In the genomic region with DNA sequence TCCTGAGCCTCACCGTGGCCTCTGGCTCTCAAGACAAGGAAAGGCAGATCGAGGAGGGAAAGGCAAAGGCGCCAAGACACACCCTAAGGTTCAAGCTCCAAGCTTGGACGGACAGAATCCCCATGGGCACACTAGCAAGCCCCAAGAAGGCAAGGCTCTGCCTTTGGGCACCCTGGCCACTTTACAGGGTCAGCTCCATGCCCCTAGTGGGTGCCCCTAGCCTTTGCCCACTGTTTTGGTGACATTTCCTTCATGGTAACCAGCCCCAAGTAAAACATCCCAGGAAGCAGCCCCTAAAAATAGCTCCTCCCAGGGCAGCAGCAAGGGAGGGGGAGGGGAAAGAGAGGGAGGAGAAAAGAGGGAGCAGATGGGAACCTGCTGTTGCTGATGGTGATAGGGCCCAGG, we compare ENCODE assay signal across 10 mouse cellular contexts. TPM values are rescaled to one million over a fixed set of nuclear protein-coding genes. Genes with fewer than 3 reads are reported as not detected.
DNase-seq lines count a peak whose midpoint lies in the region; ATAC-seq and TF ChIP-seq lines count a peak whose summit lies in the region.
"Had no signal": no experiment of that assay in that cellular context is flagged by ENCODE, and none has a peak within 500 bp of the region (broad histone marks: within the 10 kb centered on the region; RNA-seq: fewer than 3 reads in every experiment).

No protein-coding gene starts in this region.

- no peak for TF ChIP-seq POLR2A in myocyte (IDR thresholded peaks at IDR 0.05; ENCODE audit: insufficient read length, low read depth)

- peak; percentile 54 for DNase-seq in gastrocnemius, adult 18-20 months (ENCODE audit: low spot score)
- DNase-seq in gastrocnemius, postnatal 10 days, result no peak
- DNase-seq in lung, postnatal 10 days, result peak; percentile 61
- DNase-seq in lung, adult 18-20 months, result no peak
- DNase-seq in forebrain, embryonic 10.5 days (ENCODE audit: extremely low spot score, low spot score), result no peak
- DNase-seq in frontal cortex, postnatal 25 days (ENCODE audit: low spot score in 2 of 2), result no peak

- H3K27me3 ChIP-seq in heart, embryonic 12.5 days (replicated peaks), result no peaks in the 10 kb centered on the region
- no peaks in the 10 kb centered on the region for H3K27me3 ChIP-seq in myocyte (ENCODE audit: control insufficient read depth, insufficient read depth, insufficient read length)
- H3K27me3 ChIP-seq in forebrain, embryonic 10.5 days (ENCODE audit: poor library complexity, severe bottlenecking), result no peaks in the 10 kb centered on the region
- H3K27me3 ChIP-seq: lung, embryonic 15.5 days; neural tube, embryonic 12.5 days had no signal

- H3K4me2 ChIP-seq in heart, embryonic 12.5 days, result peak overlapping the region; percentile 48
- peak overlapping the region; percentile 45 for H3K4me2 ChIP-seq in myocyte (ENCODE audit: low read depth)
- H3K4me2 ChIP-seq: lung, embryonic 15.5 days; neural tube, embryonic 12.5 days had no signal

- H3K9me3 ChIP-seq in heart, embryonic 12.5 days (replicated peaks), result no peaks in the 10 kb centered on the region
- no peaks in the 10 kb centered on the region for H3K9me3 ChIP-seq in forebrain, embryonic 10.5 days
- H3K9me3 ChIP-seq: lung, embryonic 15.5 days; neural tube, embryonic 12.5 days had no signal

- H3K4me3 ChIP-seq in heart, embryonic 12.5 days, result no peak overlapping the region
- no peak overlapping the region for H3K4me3 ChIP-seq in myocyte
- no peak overlapping the region for H3K4me3 ChIP-seq in forebrain, embryonic 10.5 days
- H3K4me3 ChIP-seq: lung, embryonic 15.5 days; neural tube, embryonic 12.5 days had no signal

- WGBS in heart, embryonic 12.5 days, result 53% methylated on average over 4 of the region's 4 CpGs
- 87% methylated on average over 4 of the region's 4 CpGs for WGBS in forebrain, embryonic 10.5 days

- ATAC-seq in heart, embryonic 12.5 days (ENCODE audit: insufficient number of reproducible peaks, low FRiP score), result no peak

- 0 out of 2 replicates have a peak overlapping the region, but pooled peaks have one; percentile 20 for H3K9ac ChIP-seq in heart, embryonic 12.5 days
- H3K9ac ChIP-seq: lung, embryonic 15.5 days; neural tube, embryonic 12.5 days had no signal

- H3K36me3 ChIP-seq in heart, embryonic 12.5 days, result peaks cover 76% of the 10 kb centered on the region
- peaks cover 39% of the 10 kb centered on the region for H3K36me3 ChIP-seq in myocyte (ENCODE audit: control insufficient read depth, insufficient read depth)
- peaks cover 99% of the 10 kb centered on the region for H3K36me3 ChIP-seq in forebrain, embryonic 10.5 days (replicated peaks)

- H3K79me2 ChIP-seq in myocyte (ENCODE audit: control insufficient read depth, insufficient read depth), result peaks cover 79% of the 10 kb centered on the region

- peaks cover 66% of the 10 kb centered on the region for H3K4me1 ChIP-seq in heart, embryonic 12.5 days (replicated peaks)
- H3K4me1 ChIP-seq in forebrain, embryonic 10.5 days, result peaks cover 17% of the 10 kb centered on the region

- H3K27ac ChIP-seq in heart, embryonic 12.5 days (ENCODE audit: poor library complexity, severe bottlenecking), result peak overlapping the region; percentile 66
- H3K27ac ChIP-seq in forebrain, embryonic 10.5 days, result no peak overlapping the region
- H3K27ac ChIP-seq: neural tube, embryonic 12.5 days had no signal

- no peak overlapping the region for H3ac ChIP-seq in myocyte (ENCODE audit: control insufficient read depth, insufficient read length)

TF ChIP-seq in myocyte, 11 proteins besides CTCF, POLR2A, EP300 and RAD21:
- no peak for TF ChIP-seq E2F4 (IDR thresholded peaks at IDR 0.05; ENCODE audit: insufficient read depth)
- peak in 1 of 3 experiments; percentile 11 for TF ChIP-seq MYOD1 (IDR thresholded peaks at IDR 0.05; ENCODE audit: control insufficient read depth in 1 of 3, insufficient read length in 2 of 3, low read depth in 2 of 3)

RNA-seq across cellular contexts. Expression of gene Camk2g, which starts 7.3 kb away (rescaled TPM):
- total RNA-seq in gastrocnemius, adult 18-20 months (2021), result 100 to 1,000 TPM; 168 to 192 TPM
- 100 to 1,000 TPM; 120 to 134 TPM for total RNA-seq in gastrocnemius, postnatal 10 days (2021)
- 65.4 and 69.5 TPM in 2 replicates for polyA plus RNA-seq in heart, embryonic 12.5 days (2016; fragmentation: Nextera tagmentation; extraction: Ambion mirVana)
- polyA plus RNA-seq in myocyte (2012; fragmentation: generic; extraction: Trizol), result 57.2 TPM
- 33.0 and 37.8 TPM in 2 replicates for polyA plus RNA-seq in forebrain, embryonic 10.5 days (2016; fragmentation: Nextera tagmentation; extraction: Ambion mirVana)

RNA-seq across cellular contexts. Expression of gene Plau, which starts 49.8 kb away (rescaled TPM):
- total RNA-seq in gastrocnemius, adult 18-20 months (2021), result 10 to 100 TPM; 13.6 to 29.2 TPM
- 10 to 100 TPM; 25.6 to 28.0 TPM for total RNA-seq in gastrocnemius, postnatal 10 days (2021)
- 0.77 and 1.1 TPM in 2 replicates for polyA plus RNA-seq in heart, embryonic 12.5 days (2016; fragmentation: Nextera tagmentation; extraction: Ambion mirVana)
- polyA plus RNA-seq in myocyte (2012; fragmentation: generic; extraction: Trizol), result 40.1 TPM
- 0.40 and 0.59 TPM in 2 replicates for polyA plus RNA-seq in forebrain, embryonic 10.5 days (2016; fragmentation: Nextera tagmentation; extraction: Ambion mirVana)

RNA-seq across cellular contexts. Expression of gene Ndst2, which starts 52.3 kb away (rescaled TPM):
- total RNA-seq in gastrocnemius, adult 18-20 months (2021), result 1 to 10 TPM; 5.4 to 7.2 TPM
- 10 to 100 TPM; 13.1 to 15.3 TPM for total RNA-seq in gastrocnemius, postnatal 10 days (2021)
- polyA plus RNA-seq in heart, embryonic 12.5 days (2016; fragmentation: Nextera tagmentation; extraction: Ambion mirVana), result 17.9 and 18.8 TPM in 2 replicates
- polyA plus RNA-seq in myocyte (2012; fragmentation: generic; extraction: Trizol), result 11.9 TPM
- 23.5 and 24.3 TPM in 2 replicates for polyA plus RNA-seq in forebrain, embryonic 10.5 days (2016; fragmentation: Nextera tagmentation; extraction: Ambion mirVana)

Comparison
In these comparisons a context has a peak if more than half of its experiments do, and no peak if none do; other contexts are left out.
1. DNase-seq: peak in gastrocnemius, adult 18-20 months (single experiment) and lung, postnatal 10 days (single experiment); none in gastrocnemius, postnatal 10 days (single experiment), lung, adult 18-20 months (0 of 2), forebrain, embryonic 10.5 days (single experiment) and frontal cortex, postnatal 25 days (0 of 2).
2. RNA of gene Plau, which starts 49.8 kb away (polyA plus RNA-seq): 40.1 TPM in myocyte (single experiment); 0.77 to 1.1 TPM in heart, embryonic 12.5 days and 0.40 to 0.59 TPM in forebrain, embryonic 10.5 days; every median in the first group is over 10 times any median in the second.